Mouse (Mus musculus): ENCODE measurements around the gene Cd244a. TPM values are rescaled to one million over a fixed set of nuclear protein-coding genes. Genes with fewer than 3 reads are reported as not detected.

Gene Cd244a
- total RNA-seq, 1 experiment = not detected

- in situ Hi-C loops (cut with MboI; ENCODE audit: low sequenced_read_pairs in 2 of 2, unreplicated experiment in 2 of 2) = no loop called here
- no peak overlapping the region for H3K9ac ChIP-seq (ENCODE audit: insufficient read depth, low read depth, low read length, poor library complexity, severe bottlenecking)
- H3K9me3 ChIP-seq (ENCODE audit: control insufficient read depth, insufficient read depth, low read depth, low read length) = no peaks in the 10 kb centered on the region
- no peak overlapping the region for H3K27ac ChIP-seq (ENCODE audit: insufficient read depth, low read depth, low read length, poor library complexity, severe bottlenecking)
- no peaks in the 10 kb centered on the region for H3K4me1 ChIP-seq (ENCODE audit: control insufficient read depth in 2 of 2, insufficient read depth in 2 of 2, low read length in 2 of 2, poor library complexity in 1 of 2)
- no peaks in the 10 kb centered on the region for H3K36me3 ChIP-seq (ENCODE audit: control insufficient read depth, insufficient read depth, low read length, poor library complexity, severe bottlenecking)
- H3K4me3 ChIP-seq (ENCODE audit: insufficient read depth in 1 of 2, low read depth in 1 of 2, low read length in 2 of 2, poor library complexity in 1 of 2, severe bottlenecking in 1 of 2) = no peak overlapping the region
- no peak for DNase-seq (ENCODE audit: low read depth, low spot score)
- TF ChIP-seq HCFC1 (IDR thresholded peaks at IDR 0.05; ENCODE audit: borderline replicate concordance, insufficient read depth, low read length) (no peak), ZC3H11A (IDR thresholded peaks at IDR 0.05; ENCODE audit: borderline replicate concordance, low read depth, low read length) (no peak), CHD2 (IDR thresholded peaks at IDR 0.05; ENCODE audit: low read depth, low read length) (no peak), ZNF384 (IDR thresholded peaks at IDR 0.05; ENCODE audit: low read depth, low read length) (no peak), MAFK (IDR thresholded peaks at IDR 0.05; ENCODE audit: insufficient read depth, low read depth, low read length) (no peak)
Measured at GRCm38 (mm10) chr1:171584584-171584983, 25.6 kb downstream of the Cd244a start.

- Histone ChIP-seq H3K27ac (ENCODE audit: insufficient read depth, low read depth, low read length, poor library complexity, severe bottlenecking) (no peak overlapping the region), H3K4me3 (ENCODE audit: insufficient read depth in 1 of 2, low read depth in 1 of 2, low read length in 2 of 2, poor library complexity in 1 of 2, severe bottlenecking in 1 of 2) (no peak overlapping the region), H3K9ac (ENCODE audit: insufficient read depth, low read depth, low read length, poor library complexity, severe bottlenecking) (no peak overlapping the region), H3K9me3 (ENCODE audit: control insufficient read depth, insufficient read depth, low read depth, low read length) (no peaks in the 10 kb centered on the region), H3K36me3 (ENCODE audit: control insufficient read depth, insufficient read depth, low read length, poor library complexity, severe bottlenecking) (no peaks in the 10 kb centered on the region), H3K4me1 (ENCODE audit: control insufficient read depth in 2 of 2, insufficient read depth in 2 of 2, low read length in 2 of 2, poor library complexity in 1 of 2) (no peaks in the 10 kb centered on the region)
- in situ Hi-C loops (cut with MboI; ENCODE audit: low sequenced_read_pairs in 2 of 2, unreplicated experiment in 2 of 2) = no loop called here
- TF ChIP-seq ZC3H11A (IDR thresholded peaks at IDR 0.05; ENCODE audit: borderline replicate concordance, low read depth, low read length) = no peak
- DNase-seq (ENCODE audit: low read depth, low spot score) = no peak
Measured at GRCm38 (mm10) chr1:171604686-171605085, 45.7 kb downstream of the Cd244a start.

- Histone ChIP-seq H3K9me3 (ENCODE audit: control insufficient read depth, insufficient read depth, low read depth, low read length) (no peaks in the 10 kb centered on the region), H3K4me3 (ENCODE audit: insufficient read depth in 1 of 2, low read depth in 1 of 2, low read length in 2 of 2, poor library complexity in 1 of 2, severe bottlenecking in 1 of 2) (no peak overlapping the region), H3K9ac (ENCODE audit: insufficient read depth, low read depth, low read length, poor library complexity, severe bottlenecking) (no peak overlapping the region), H3K36me3 (ENCODE audit: control insufficient read depth, insufficient read depth, low read length, poor library complexity, severe bottlenecking) (no peaks in the 10 kb centered on the region), H3K27ac (ENCODE audit: insufficient read depth, low read depth, low read length, poor library complexity, severe bottlenecking) (no peak overlapping the region), H3K4me1 (ENCODE audit: control insufficient read depth in 2 of 2, insufficient read depth in 2 of 2, low read length in 2 of 2, poor library complexity in 1 of 2) (no peaks in the 10 kb centered on the region)
- in situ Hi-C loops (cut with MboI; ENCODE audit: low sequenced_read_pairs in 2 of 2, unreplicated experiment in 2 of 2) = no loop called here
- no peak for DNase-seq (ENCODE audit: low read depth, low spot score)
- TF ChIP-seq ZNF384 (IDR thresholded peaks at IDR 0.05; ENCODE audit: low read depth, low read length) = no peak
- TF ChIP-seq CHD2 (IDR thresholded peaks at IDR 0.05; ENCODE audit: low read depth, low read length) = no peak
- no peak for TF ChIP-seq ZC3H11A (IDR thresholded peaks at IDR 0.05; ENCODE audit: borderline replicate concordance, low read depth, low read length)
- no peak for TF ChIP-seq MAFK (IDR thresholded peaks at IDR 0.05; ENCODE audit: insufficient read depth, low read depth, low read length)
- no peak for TF ChIP-seq HCFC1 (IDR thresholded peaks at IDR 0.05; ENCODE audit: borderline replicate concordance, insufficient read depth, low read length)
Measured at GRCm38 (mm10) chr1:171606656-171607055, 47.7 kb downstream of the Cd244a start.

- Histone ChIP-seq H3K27ac (ENCODE audit: insufficient read depth, low read depth, low read length, poor library complexity, severe bottlenecking) (no peak within 1 kb of the TSS), H3K4me3 (ENCODE audit: insufficient read depth in 1 of 2, low read depth in 1 of 2, low read length in 2 of 2, poor library complexity in 1 of 2, severe bottlenecking in 1 of 2) (no peak within 1 kb of the TSS), H3K4me1 (ENCODE audit: control insufficient read depth in 2 of 2, insufficient read depth in 2 of 2, low read length in 2 of 2, poor library complexity in 1 of 2) (no peaks in the 10 kb centered on the region), H3K36me3 (ENCODE audit: control insufficient read depth, insufficient read depth, low read length, poor library complexity, severe bottlenecking) (no peaks in the 10 kb centered on the region), H3K9me3 (ENCODE audit: control insufficient read depth, insufficient read depth, low read depth, low read length) (no peaks in the 10 kb centered on the region), H3K9ac (ENCODE audit: insufficient read depth, low read depth, low read length, poor library complexity, severe bottlenecking) (no peak within 1 kb of the TSS)
- in situ Hi-C loops (cut with MboI; ENCODE audit: low sequenced_read_pairs in 2 of 2, unreplicated experiment in 2 of 2) = no loop called here
- TF ChIP-seq ZC3H11A (IDR thresholded peaks at IDR 0.05; ENCODE audit: borderline replicate concordance, low read depth, low read length) (no peak), CHD2 (IDR thresholded peaks at IDR 0.05; ENCODE audit: low read depth, low read length) (no peak), MAFK (IDR thresholded peaks at IDR 0.05; ENCODE audit: insufficient read depth, low read depth, low read length) (no peak), ZNF384 (IDR thresholded peaks at IDR 0.05; ENCODE audit: low read depth, low read length) (no peak), HCFC1 (IDR thresholded peaks at IDR 0.05; ENCODE audit: borderline replicate concordance, insufficient read depth, low read length) (no peak)
- no peak for DNase-seq (ENCODE audit: low read depth, low spot score)
Measured at GRCm38 (mm10) chr1:171607176-171607575, 48.2 kb downstream of the Cd244a start, which contains the start of gene Ly9. Gene Ly9, minus strand, starts transcription at chr1:171607410.

DNA sequence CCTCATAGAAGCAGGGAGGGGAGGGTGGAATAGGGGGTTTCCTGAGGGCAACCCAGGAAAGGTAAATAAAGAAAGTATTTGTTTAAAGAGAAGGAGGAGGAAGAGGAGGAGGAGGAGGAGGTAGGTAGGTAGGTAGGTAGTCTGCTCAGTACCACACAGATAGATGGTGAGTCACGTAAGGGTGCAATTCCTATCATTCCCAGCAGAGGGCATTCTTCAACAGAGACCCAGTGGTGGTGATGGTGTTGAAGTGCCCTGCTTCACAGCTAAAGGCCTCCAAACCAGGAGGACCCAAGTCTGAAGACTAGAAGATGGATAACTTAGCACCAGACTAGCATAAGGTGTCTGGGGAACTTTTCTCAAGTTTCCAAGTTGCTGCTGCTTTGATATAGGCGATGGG, 51.0 kb downstream of the Cd244a start:
- no peak overlapping the region for H3K4me3 ChIP-seq (ENCODE audit: insufficient read depth in 1 of 2, low read depth in 1 of 2, low read length in 2 of 2, poor library complexity in 1 of 2, severe bottlenecking in 1 of 2)
- TF ChIP-seq ZNF384 (IDR thresholded peaks at IDR 0.05; ENCODE audit: low read depth, low read length) (no peak), MAFK (IDR thresholded peaks at IDR 0.05; ENCODE audit: insufficient read depth, low read depth, low read length) (no peak), HCFC1 (IDR thresholded peaks at IDR 0.05; ENCODE audit: borderline replicate concordance, insufficient read depth, low read length) (no peak), ZC3H11A (IDR thresholded peaks at IDR 0.05; ENCODE audit: borderline replicate concordance, low read depth, low read length) (no peak), CHD2 (IDR thresholded peaks at IDR 0.05; ENCODE audit: low read depth, low read length) (no peak)
- H3K9ac ChIP-seq (ENCODE audit: insufficient read depth, low read depth, low read length, poor library complexity, severe bottlenecking) = no peak overlapping the region
- in situ Hi-C loops (cut with MboI; ENCODE audit: low sequenced_read_pairs in 2 of 2, unreplicated experiment in 2 of 2) = no loop called here
- no peaks in the 10 kb centered on the region for H3K36me3 ChIP-seq (ENCODE audit: control insufficient read depth, insufficient read depth, low read length, poor library complexity, severe bottlenecking)
- H3K4me1 ChIP-seq (ENCODE audit: control insufficient read depth in 2 of 2, insufficient read depth in 2 of 2, low read length in 2 of 2, poor library complexity in 1 of 2) = no peaks in the 10 kb centered on the region
- DNase-seq (ENCODE audit: low read depth, low spot score) = peak; percentile 49
- no peaks in the 10 kb centered on the region for H3K9me3 ChIP-seq (ENCODE audit: control insufficient read depth, insufficient read depth, low read depth, low read length)
- no peak overlapping the region for H3K27ac ChIP-seq (ENCODE audit: insufficient read depth, low read depth, low read length, poor library complexity, severe bottlenecking)
